Mouse (Mus musculus): Measurements from ENCODE around the gene Hbq1a. TPM values are rescaled to one million over a fixed set of nuclear protein-coding genes. Genes with fewer than 3 reads are reported as not detected.

Gene Hbq1a
- total and polyA plus RNA-seq, 3 experiments, result not detected

GRCm38 (mm10) chr11:32276347-32276746 lies 23.5 kb upstream of the Hbq1a start, which contains the start of gene Hba-x:
Hba-x (plus strand) TSS chr11:32276400.
- no peak within 1 kb of the TSS for H3K4me2 ChIP-seq (ENCODE audit: insufficient read depth, low read depth, poor library complexity, severe bottlenecking)
- H3K4me1 ChIP-seq (ENCODE audit: control insufficient read depth in 1 of 2, insufficient read depth in 2 of 2), result peaks cover 6 to 12% of the 10 kb centered on the region in 2 experiments
- in situ Hi-C loops (cut with MboI; ENCODE audit: low pct_ligation_motif_present, low pct_unique_long_range_greater_than_20kb, low sequenced_read_pairs) (no loop called here), dilution Hi-C loops (cut with MboI; ENCODE audit: extremely low pct_ligation_motif_present, extremely low pct_unique_long_range_greater_than_20kb, low sequenced_read_pairs) (no loop called here)
- no peak for DNase-seq (ENCODE audit: extremely low read depth)
- no peaks in the 10 kb centered on the region for H3K79me2 ChIP-seq (replicated peaks; ENCODE audit: control insufficient read depth, extremely low read depth, insufficient read depth, poor library complexity, severe bottlenecking)
- no peak within 1 kb of the TSS for H3K4me3 ChIP-seq (replicated peaks in 1 of 3; ENCODE audit: low read depth in 2 of 3, low read length in 2 of 3, poor library complexity in 1 of 3)
- H3K36me3 ChIP-seq (replicated peaks in 1 of 2; ENCODE audit: control insufficient read depth in 1 of 2, insufficient read depth in 1 of 2, low read length in 1 of 2), result no peaks in the 10 kb centered on the region
- H3K27me3 ChIP-seq (replicated peaks), result peaks cover 14% of the 10 kb centered on the region
- no peaks in the 10 kb centered on the region for H3K9me3 ChIP-seq (replicated peaks; ENCODE audit: low read length)
- no peak within 1 kb of the TSS for H3K27ac ChIP-seq (ENCODE audit: insufficient read depth, low read depth)
- no peak within 1 kb of the TSS for H3K9ac ChIP-seq (ENCODE audit: insufficient read depth, low read depth)
- TF ChIP-seq TBP (conservative IDR thresholded peaks at IDR 0.05; ENCODE audit: low read depth, low read length) (no peak), CHD2 (IDR thresholded peaks at IDR 0.05; ENCODE audit: low read length) (no peak), RAD21 (IDR thresholded peaks at IDR 0.05; ENCODE audit: low read depth, low read length) (no peak), NRF1 (IDR thresholded peaks at IDR 0.05; ENCODE audit: low read depth, low read length) (no peak), CHD1 (IDR thresholded peaks at IDR 0.05; ENCODE audit: low read depth, low read length) (no peak), MEF2A (IDR thresholded peaks at IDR 0.05; ENCODE audit: borderline replicate concordance, low read depth, low read length) (no peak), ZC3H11A (IDR thresholded peaks at IDR 0.05; ENCODE audit: low read depth, low read length) (no peak), ETS1 (conservative IDR thresholded peaks at IDR 0.05; ENCODE audit: low read depth, low read length) (no peak), POLR2A (IDR thresholded peaks at IDR 0.05; ENCODE audit: low read depth, low read length) (no peak), MYC (IDR thresholded peaks at IDR 0.05; ENCODE audit: low read depth, low read length) (no peak), MAX (IDR thresholded peaks at IDR 0.05; ENCODE audit: low read length) (no peak), ZKSCAN1 (IDR thresholded peaks at IDR 0.05; ENCODE audit: borderline replicate concordance, low read depth, low read length) (no peak), BHLHE40 (IDR thresholded peaks at IDR 0.05; ENCODE audit: low read depth, low read length) (no peak), RCOR1 (conservative IDR thresholded peaks at IDR 0.05; ENCODE audit: low read depth, low read length) (no peak), IRF4 (IDR thresholded peaks at IDR 0.05; ENCODE audit: low read depth, low read length) (no peak), PAX5 (IDR thresholded peaks at IDR 0.05; ENCODE audit: low read length) (no peak), E2F4 (IDR thresholded peaks at IDR 0.05; ENCODE audit: insufficient replicate concordance, low read depth, low read length) (no peak), MAZ (IDR thresholded peaks at IDR 0.05; ENCODE audit: low read depth, low read length) (no peak)

- TF ChIP-seq MAX (IDR thresholded peaks at IDR 0.05; ENCODE audit: low read length) (no peak), RAD21 (IDR thresholded peaks at IDR 0.05; ENCODE audit: low read depth, low read length) (no peak), IRF4 (IDR thresholded peaks at IDR 0.05; ENCODE audit: low read depth, low read length) (no peak), BHLHE40 (IDR thresholded peaks at IDR 0.05; ENCODE audit: low read depth, low read length) (no peak), CHD1 (IDR thresholded peaks at IDR 0.05; ENCODE audit: low read depth, low read length) (no peak), ELF1 (IDR thresholded peaks at IDR 0.05; ENCODE audit: low read depth, low read length) (no peak), USF2 (conservative IDR thresholded peaks at IDR 0.05; ENCODE audit: low read depth, low read length) (no peak), EP300 (IDR thresholded peaks at IDR 0.05; ENCODE audit: low read length) (no peak), MEF2A (IDR thresholded peaks at IDR 0.05; ENCODE audit: borderline replicate concordance, low read depth, low read length) (no peak), ETS1 (conservative IDR thresholded peaks at IDR 0.05; ENCODE audit: low read depth, low read length) (no peak), ZNF384 (IDR thresholded peaks at IDR 0.05; ENCODE audit: low read depth, low read length) (no peak), JUND (conservative IDR thresholded peaks at IDR 0.05; ENCODE audit: low read depth, low read length) (no peak), CHD2 (IDR thresholded peaks at IDR 0.05; ENCODE audit: low read length) (no peak), ZMIZ1 (IDR thresholded peaks at IDR 0.05; ENCODE audit: low read depth, low read length) (no peak), POLR2A (IDR thresholded peaks at IDR 0.05; ENCODE audit: low read depth, low read length) (no peak), ZKSCAN1 (IDR thresholded peaks at IDR 0.05; ENCODE audit: borderline replicate concordance, low read depth, low read length) (no peak), MXI1 (IDR thresholded peaks at IDR 0.05; ENCODE audit: low read depth, low read length) (no peak), GABPA (IDR thresholded peaks at IDR 0.05; ENCODE audit: insufficient replicate concordance, low read depth, low read length) (no peak), MYC (IDR thresholded peaks at IDR 0.05; ENCODE audit: low read depth, low read length) (no peak), PAX5 (IDR thresholded peaks at IDR 0.05; ENCODE audit: low read length) (no peak)
- Histone ChIP-seq H3K36me3 (replicated peaks in 1 of 2; ENCODE audit: control insufficient read depth in 1 of 2, insufficient read depth in 1 of 2, low read length in 1 of 2) (no peaks in the 10 kb centered on the region), H3K9ac (ENCODE audit: insufficient read depth, low read depth) (no peak overlapping the region), H3K27me3 (replicated peaks) (peaks cover 16% of the 10 kb centered on the region), H3K4me1 (ENCODE audit: control insufficient read depth in 1 of 2, insufficient read depth in 2 of 2) (peaks cover 4 to 13% of the 10 kb centered on the region in 2 experiments; a peak in 2 of 4 replicates), H3K79me2 (replicated peaks; ENCODE audit: control insufficient read depth, extremely low read depth, insufficient read depth, poor library complexity, severe bottlenecking) (no peaks in the 10 kb centered on the region), H3K4me3 (replicated peaks in 1 of 3; ENCODE audit: low read depth in 2 of 3, low read length in 2 of 3, poor library complexity in 1 of 3) (no peak overlapping the region), H3K27ac (ENCODE audit: insufficient read depth, low read depth) (no peak overlapping the region), H3K9me3 (replicated peaks; ENCODE audit: low read length) (no peaks in the 10 kb centered on the region), H3K4me2 (ENCODE audit: insufficient read depth, low read depth, poor library complexity, severe bottlenecking) (no peak overlapping the region)
- dilution Hi-C loops (cut with MboI; ENCODE audit: extremely low pct_ligation_motif_present, extremely low pct_unique_long_range_greater_than_20kb, low sequenced_read_pairs), result no loop called here
- in situ Hi-C loops (cut with MboI; ENCODE audit: low pct_ligation_motif_present, low pct_unique_long_range_greater_than_20kb, low sequenced_read_pairs), result no loop called here
- no peak for DNase-seq (ENCODE audit: extremely low read depth)
Observed at GRCm38 (mm10) chr11:32277736-32278457, 22.0 kb upstream of the Hbq1a start.

Measured in CH12.LX (cell line).